Comparison of ENCODE assay signal across 32 mouse cellular contexts in genomic region chr4:34484273-34484672, GRCm38 (mm10).
"Had no signal": no experiment of that assay in that cellular context is flagged by ENCODE, and none has a peak within 500 bp of the region (broad histone marks: within the 10 kb centered on the region; RNA-seq: fewer than 3 reads in every experiment).

No protein-coding gene starts in this region.

- H3K27ac ChIP-seq: limb, embryonic 10.5 days; limb, embryonic 12.5 days; limb, embryonic 13.5 days; limb, embryonic 15.5 days; liver, embryonic 12.5 days; liver, embryonic 13.5 days; liver, embryonic 14.5 days; liver, embryonic 15.5 days; lung, embryonic 15.5 days; macrophage; midbrain, embryonic 10.5 days; midbrain, embryonic 12.5 days; midbrain, embryonic 13.5 days; midbrain, embryonic 15.5 days; neural tube, embryonic 12.5 days had no signal

- H3K9ac ChIP-seq: limb, embryonic 12.5 days; limb, embryonic 13.5 days; limb, embryonic 15.5 days; liver, embryonic 12.5 days; liver, embryonic 13.5 days; liver, embryonic 14.5 days; liver, embryonic 15.5 days; liver, postnatal 0 days; lung, embryonic 14.5 days; lung, embryonic 15.5 days; midbrain, embryonic 12.5 days; midbrain, embryonic 13.5 days; midbrain, embryonic 15.5 days; neural tube, embryonic 12.5 days had no signal

- DNase-seq: left cerebral cortex, postnatal 4 days; liver; liver, embryonic 13.5 days; liver, postnatal 0 days; lung, adult 18-20 months; lung, adult 2 months; lung, embryonic 14.5 days; lung, postnatal 10 days; lung, postnatal 14 days; lung, postnatal 36 days; lung, postnatal 4 days; midbrain, embryonic 14.5 days had no signal

- H3K36me3 ChIP-seq: limb, embryonic 10.5 days; limb, embryonic 12.5 days; limb, embryonic 13.5 days; limb, embryonic 15.5 days; liver, embryonic 12.5 days; liver, embryonic 13.5 days; liver, embryonic 15.5 days; lung, embryonic 15.5 days; midbrain, embryonic 10.5 days; midbrain, embryonic 12.5 days; midbrain, embryonic 13.5 days; midbrain, embryonic 15.5 days; neural tube, embryonic 12.5 days had no signal

- ATAC-seq: liver, embryonic 12.5 days; liver, postnatal 0 days; lung, postnatal 0 days; midbrain, embryonic 13.5 days; midbrain, embryonic 15.5 days; midbrain, embryonic 16.5 days had no signal

- H3K9me3 ChIP-seq: limb, embryonic 10.5 days; limb, embryonic 12.5 days; limb, embryonic 13.5 days; limb, embryonic 15.5 days; liver, embryonic 12.5 days; liver, embryonic 13.5 days; liver, embryonic 15.5 days; lung, embryonic 15.5 days; midbrain, embryonic 10.5 days; midbrain, embryonic 12.5 days; midbrain, embryonic 13.5 days; midbrain, embryonic 15.5 days; neural tube, embryonic 12.5 days had no signal

- H3K4me2 ChIP-seq: limb, embryonic 12.5 days; limb, embryonic 13.5 days; limb, embryonic 15.5 days; liver, embryonic 11.5 days; liver, embryonic 12.5 days; liver, embryonic 13.5 days; liver, embryonic 15.5 days; lung, embryonic 14.5 days; lung, embryonic 15.5 days; midbrain, embryonic 11.5 days; midbrain, embryonic 12.5 days; midbrain, embryonic 13.5 days; midbrain, embryonic 15.5 days; neural tube, embryonic 12.5 days had no signal

- H3K27me3 ChIP-seq: limb, embryonic 12.5 days; limb, embryonic 13.5 days; limb, embryonic 15.5 days; liver, embryonic 12.5 days; liver, embryonic 13.5 days; liver, embryonic 15.5 days; lung, embryonic 15.5 days; midbrain, embryonic 12.5 days; midbrain, embryonic 13.5 days; midbrain, embryonic 15.5 days; neural tube, embryonic 12.5 days had no signal

- H3K4me1 ChIP-seq: limb, embryonic 10.5 days; limb, embryonic 12.5 days; limb, embryonic 13.5 days; limb, embryonic 15.5 days; liver, embryonic 12.5 days; liver, embryonic 13.5 days; liver, embryonic 15.5 days; lung, embryonic 15.5 days; midbrain, embryonic 10.5 days; midbrain, embryonic 12.5 days; midbrain, embryonic 13.5 days; midbrain, embryonic 15.5 days; neural tube, embryonic 12.5 days had no signal

- H3K4me3 ChIP-seq: limb, embryonic 10.5 days; limb, embryonic 12.5 days; limb, embryonic 13.5 days; limb, embryonic 15.5 days; liver, embryonic 12.5 days; liver, embryonic 13.5 days; liver, embryonic 15.5 days; lung, embryonic 15.5 days; megakaryocyte, embryonic 14.5 days; midbrain, embryonic 10.5 days; midbrain, embryonic 12.5 days; midbrain, embryonic 13.5 days; midbrain, embryonic 15.5 days; myocyte; neural tube, embryonic 12.5 days had no signal
